Mouse (Mus musculus) retina, embryonic 14.5 days (tissue): Measurements from ENCODE around the gene Obp1a.

Experiments used
- DNase-seq: peaks from one replicate; pipeline ENCODE4 v3.0.0-alpha.2; 2015; ENCODE audit warnings: low spot score

Gene Obp1a

DNA sequence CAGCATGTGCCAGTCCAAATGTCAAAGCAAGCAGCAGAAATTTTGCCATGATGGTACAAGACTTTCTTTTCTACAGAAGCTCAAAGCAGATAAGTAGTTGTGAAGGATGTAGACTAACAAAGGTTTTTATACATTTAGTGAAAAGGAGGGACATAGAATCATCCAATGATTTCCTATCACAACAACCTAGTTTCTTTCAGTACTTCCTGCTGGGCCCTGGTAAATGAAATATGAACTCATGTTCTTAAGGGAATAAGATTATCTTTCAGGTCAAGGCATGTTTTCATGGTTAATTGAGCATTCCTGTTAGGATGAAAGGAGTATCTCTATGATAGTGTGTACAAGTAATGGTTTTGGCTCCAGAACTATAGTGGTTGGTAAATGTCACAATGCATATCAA lies at the start of gene Obp1a:
Obp1a (minus strand) TSS at position 101 of the 400 bp plus-strand sequence.
- DNase-seq, result no peak

DNA sequence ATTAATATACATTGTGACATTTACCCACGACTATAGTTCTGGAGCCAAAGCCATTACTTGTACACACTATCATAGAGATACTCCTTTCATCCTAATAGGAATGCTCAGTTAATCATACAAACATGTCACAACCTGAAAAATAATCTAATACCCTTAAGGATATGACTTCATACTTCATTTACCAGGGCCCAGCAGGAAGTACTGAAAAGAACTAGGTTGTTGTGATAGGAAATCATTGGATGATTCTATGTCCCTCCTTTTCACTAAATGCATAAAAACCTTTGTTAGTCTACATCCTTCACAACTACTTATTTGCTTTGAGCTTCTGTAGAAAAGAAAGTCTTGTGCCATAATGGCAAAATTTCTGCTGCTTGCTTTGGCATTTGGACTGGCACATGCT lies 34.0 kb upstream of the Obp1a start, which contains the start of gene Gm5938:
Gm5938 (plus strand) TSS at position 301 of the 400 bp plus-strand sequence.
- DNase-seq, result no peak
